Mouse (Mus musculus): ENCODE measurements around the gene Slc44a1. TPM values are rescaled to one million over a fixed set of nuclear protein-coding genes. Genes with fewer than 3 reads are reported as not detected.
A peak's percentile ranks its signal among the peaks of the same experiment; 100 is the strongest.

Gene Slc44a1
- polyA plus RNA-seq (2014; fragmentation: Nextera tagmentation; extraction: Ambion mirVana), result 51.5 and 51.9 TPM in 2 replicates

DNA sequence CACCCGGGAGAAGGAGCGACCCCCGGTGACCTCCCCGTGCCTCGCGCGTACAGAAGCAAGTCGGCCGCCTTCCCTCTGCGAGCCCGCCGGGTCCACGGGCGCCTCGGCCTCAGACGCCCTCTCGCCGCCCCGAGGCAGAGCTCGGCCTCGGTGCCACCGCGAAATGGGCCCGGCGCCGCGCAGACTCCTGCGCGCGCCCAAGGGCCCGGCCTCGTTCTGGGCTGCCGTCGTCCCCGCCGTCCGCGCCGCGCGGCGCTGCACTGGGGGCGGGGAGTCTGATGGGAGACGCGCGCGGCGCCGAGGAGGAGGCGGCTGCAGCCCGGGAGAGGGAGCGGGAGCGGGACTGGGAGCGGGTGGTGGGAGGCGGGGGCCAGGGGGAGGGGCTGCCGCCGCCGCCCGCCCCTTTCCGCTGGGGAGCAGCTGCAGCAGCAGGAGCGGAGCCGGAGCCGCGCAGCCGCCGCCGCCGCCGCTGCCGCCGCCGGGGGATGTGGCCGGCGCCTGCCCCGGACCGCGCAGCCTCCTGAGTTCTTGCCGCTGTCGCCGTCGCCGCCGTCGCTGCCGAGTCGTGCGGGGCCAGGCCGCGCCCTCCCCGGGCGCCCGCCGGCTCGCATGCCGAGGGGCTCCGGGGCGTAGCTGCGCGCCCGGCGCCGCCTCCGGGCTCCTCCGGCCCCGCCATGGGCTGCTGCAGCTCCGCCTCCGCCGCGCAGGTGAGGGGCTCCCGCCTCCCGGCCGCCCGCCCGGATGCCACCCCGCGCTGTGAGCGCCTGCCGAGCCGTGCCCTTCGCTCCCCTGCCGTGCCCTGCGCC lies at the start of gene Slc44a1:
TSS of gene Slc44a1 (plus strand) at position 404 of the 806 bp plus-strand sequence.
- peak within 1 kb of the TSS; percentile 91 for H3K27ac ChIP-seq (ENCODE audit: low read depth)
- peaks cover 13% of the 10 kb centered on the region for H3K4me1 ChIP-seq (ENCODE audit: insufficient read depth)
- TF ChIP-seq CTCF (IDR thresholded peaks at IDR 0.05; ENCODE audit: low read depth), result no peak
- DNase-seq (peak; percentile 96), ATAC-seq (ENCODE audit: insufficient read depth) (peak; percentile 96)
- H3K27me3 ChIP-seq (ENCODE audit: insufficient read depth, low read length), result no peaks in the 10 kb centered on the region
- H3K9me3 ChIP-seq (ENCODE audit: low read depth, low read length), result no peaks in the 10 kb centered on the region
- WGBS, result under 1% methylated on average over 85 of the region's 122 CpGs
- H3K9ac ChIP-seq, result peak within 1 kb of the TSS; percentile 75
- no peaks in the 10 kb centered on the region for H3K36me3 ChIP-seq (ENCODE audit: insufficient read depth)
- peak within 1 kb of the TSS; percentile 78 for H3K4me2 ChIP-seq
- H3K4me3 ChIP-seq (ENCODE audit: low read depth, low read length), result peak within 1 kb of the TSS; percentile 82

DNA sequence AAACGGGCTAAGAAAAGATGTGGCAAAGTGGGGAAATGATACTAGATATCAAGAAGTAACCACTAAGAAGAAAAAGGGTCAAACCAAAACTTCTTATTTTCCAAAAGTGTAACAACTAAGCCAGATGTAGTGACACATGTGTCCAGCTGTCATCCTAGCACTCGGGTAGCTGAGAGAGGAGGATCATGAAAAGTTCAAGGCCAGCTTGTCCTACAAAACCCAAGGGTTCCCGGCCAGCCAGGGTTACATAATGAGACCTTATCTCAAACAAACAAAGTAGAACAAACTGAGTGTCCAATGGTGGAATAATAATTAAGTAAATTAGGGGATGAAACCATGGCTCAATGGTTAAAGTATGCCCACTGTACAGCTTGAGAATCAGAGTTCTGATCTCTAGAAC lies 45.2 kb upstream of the Slc44a1 start:
- Histone ChIP-seq H3K27me3 (ENCODE audit: insufficient read depth, low read length) (no peaks in the 10 kb centered on the region), H3K9ac (no peak overlapping the region), H3K36me3 (ENCODE audit: insufficient read depth) (no peaks in the 10 kb centered on the region), H3K4me3 (ENCODE audit: low read depth, low read length) (no peak overlapping the region), H3K27ac (ENCODE audit: low read depth) (no peak overlapping the region), H3K9me3 (ENCODE audit: low read depth, low read length) (no peaks in the 10 kb centered on the region), H3K4me2 (no peak overlapping the region), H3K4me1 (ENCODE audit: insufficient read depth) (no peaks in the 10 kb centered on the region)
- ATAC-seq (ENCODE audit: insufficient read depth), result no peak
- no peak for TF ChIP-seq CTCF (IDR thresholded peaks at IDR 0.05; ENCODE audit: low read depth)
- 51% methylated on average over 3 of the region's 3 CpGs for WGBS
- no peak for DNase-seq

DNA sequence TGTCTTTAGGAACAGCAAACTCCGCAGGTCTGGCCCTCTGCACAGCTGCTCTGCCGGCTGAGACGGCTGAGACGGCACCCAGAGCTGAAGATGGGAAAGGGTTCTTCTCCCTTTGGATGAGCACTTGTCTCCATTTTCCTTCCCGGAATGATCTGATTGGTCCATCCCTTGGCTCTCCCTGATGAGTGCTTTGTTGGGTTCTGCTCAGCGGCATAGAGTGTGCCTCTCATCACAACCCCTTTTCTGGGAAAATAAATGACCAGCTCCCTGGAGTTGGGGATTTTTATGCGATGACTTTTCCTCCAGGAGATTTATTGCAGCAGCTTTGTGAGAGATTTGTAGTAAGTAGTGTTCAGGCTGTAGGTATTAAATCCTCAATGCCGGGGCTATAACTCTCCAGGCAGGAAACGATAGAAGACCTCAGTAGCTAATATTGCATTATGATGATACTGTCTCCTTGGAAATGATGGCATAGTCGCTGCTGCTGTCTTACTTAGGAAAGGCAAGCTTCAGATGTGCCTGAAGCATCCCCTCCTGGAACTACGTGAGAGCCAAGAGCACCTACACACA lies 43.5 kb upstream of the Slc44a1 start:
- ATAC-seq (ENCODE audit: insufficient read depth) (no peak), DNase-seq (no peak)
- Histone ChIP-seq H3K27ac (ENCODE audit: low read depth) (0 out of 2 replicates have a peak overlapping the region, but pooled peaks have one; percentile 4), H3K9me3 (ENCODE audit: low read depth, low read length) (no peaks in the 10 kb centered on the region), H3K4me1 (ENCODE audit: insufficient read depth) (no peaks in the 10 kb centered on the region), H3K36me3 (ENCODE audit: insufficient read depth) (no peaks in the 10 kb centered on the region), H3K9ac (no peak overlapping the region), H3K4me2 (no peak overlapping the region), H3K27me3 (ENCODE audit: insufficient read depth, low read length) (no peaks in the 10 kb centered on the region), H3K4me3 (ENCODE audit: low read depth, low read length) (no peak overlapping the region)
- TF ChIP-seq CTCF (IDR thresholded peaks at IDR 0.05; ENCODE audit: low read depth), result no peak
- 64% methylated on average over 11 of the region's 11 CpGs for WGBS

- H3K9ac ChIP-seq, result no peak overlapping the region
- ATAC-seq (ENCODE audit: insufficient read depth) (no peak), DNase-seq (no peak)
- no peak for TF ChIP-seq CTCF (IDR thresholded peaks at IDR 0.05; ENCODE audit: low read depth)
- no peaks in the 10 kb centered on the region for H3K4me1 ChIP-seq (ENCODE audit: insufficient read depth)
- 50% methylated on average over 4 of the region's 4 CpGs for WGBS
- no peak overlapping the region for H3K27ac ChIP-seq (ENCODE audit: low read depth)
- H3K27me3 ChIP-seq (ENCODE audit: insufficient read depth, low read length), result no peaks in the 10 kb centered on the region
- no peak overlapping the region for H3K4me3 ChIP-seq (ENCODE audit: low read depth, low read length)
- H3K9me3 ChIP-seq (ENCODE audit: low read depth, low read length), result no peaks in the 10 kb centered on the region
- H3K36me3 ChIP-seq (ENCODE audit: insufficient read depth), result no peaks in the 10 kb centered on the region
- H3K4me2 ChIP-seq, result no peak overlapping the region
Observed at GRCm38 (mm10) chr4:53397280-53398117, 42.7 kb upstream of the Slc44a1 start.

DNA sequence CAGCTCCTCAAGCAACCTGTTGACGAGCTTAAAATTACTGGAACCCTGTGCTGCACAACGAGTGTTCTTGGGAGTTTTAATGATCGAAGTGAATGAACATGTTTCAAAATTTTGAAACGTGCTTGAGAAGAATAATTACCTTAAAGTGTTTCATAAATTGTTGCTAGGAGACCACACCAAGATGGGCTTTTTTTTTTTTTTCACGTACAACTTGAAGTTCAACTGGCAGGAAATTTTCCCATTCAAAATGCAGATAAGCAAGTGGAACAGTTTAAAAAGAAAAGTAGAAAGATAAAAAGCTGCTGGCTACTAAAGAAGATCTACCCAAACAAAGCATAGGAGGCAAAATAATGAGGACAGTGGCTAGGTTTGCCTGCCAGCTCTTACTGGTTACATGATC lies 41.7 kb upstream of the Slc44a1 start:
- DNase-seq (no peak), ATAC-seq (ENCODE audit: insufficient read depth) (no peak)
- WGBS, result 35% methylated on average over 5 of the region's 5 CpGs
- Histone ChIP-seq H3K4me1 (ENCODE audit: insufficient read depth) (no peaks in the 10 kb centered on the region), H3K9ac (no peak overlapping the region), H3K4me3 (ENCODE audit: low read depth, low read length) (no peak overlapping the region), H3K27ac (ENCODE audit: low read depth) (no peak overlapping the region), H3K36me3 (ENCODE audit: insufficient read depth) (no peaks in the 10 kb centered on the region), H3K4me2 (no peak overlapping the region), H3K27me3 (ENCODE audit: insufficient read depth, low read length) (no peaks in the 10 kb centered on the region), H3K9me3 (ENCODE audit: low read depth, low read length) (no peaks in the 10 kb centered on the region)
- no peak for TF ChIP-seq CTCF (IDR thresholded peaks at IDR 0.05; ENCODE audit: low read depth)

DNA sequence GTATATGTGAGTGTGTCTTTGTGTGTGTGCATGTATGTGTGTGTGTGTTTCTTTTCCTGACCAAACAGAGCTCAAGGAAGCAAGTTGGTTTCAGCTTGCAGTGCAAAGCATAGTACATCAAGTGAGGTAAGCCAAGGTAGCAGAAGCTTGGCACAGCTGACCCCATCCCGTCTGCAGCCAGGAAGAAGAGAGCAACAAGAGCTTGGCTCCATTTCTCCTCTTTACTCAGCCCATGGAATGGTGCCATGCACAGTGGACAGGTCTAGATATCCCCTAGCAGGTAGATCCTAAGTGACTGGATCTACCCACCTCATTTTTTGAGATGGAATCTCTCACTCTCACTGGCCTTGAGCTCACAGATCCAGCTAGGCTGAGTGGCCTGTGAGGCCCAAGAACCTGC lies 40.8 kb upstream of the Slc44a1 start:
- ATAC-seq (ENCODE audit: insufficient read depth), result no peak
- TF ChIP-seq CTCF (IDR thresholded peaks at IDR 0.05; ENCODE audit: low read depth), result no peak
- no peak overlapping the region for H3K27ac ChIP-seq (ENCODE audit: low read depth)

GRCm38 (mm10) chr4:53403386-53403785 lies 36.8 kb upstream of the Slc44a1 start:
- no peak for TF ChIP-seq CTCF (IDR thresholded peaks at IDR 0.05; ENCODE audit: low read depth)
- DNase-seq, result no peak
- Histone ChIP-seq H3K4me1 (ENCODE audit: insufficient read depth) (no peaks in the 10 kb centered on the region), H3K36me3 (ENCODE audit: insufficient read depth) (no peaks in the 10 kb centered on the region), H3K27me3 (ENCODE audit: insufficient read depth, low read length) (no peaks in the 10 kb centered on the region), H3K9ac (no peak overlapping the region), H3K9me3 (ENCODE audit: low read depth, low read length) (no peaks in the 10 kb centered on the region), H3K4me3 (ENCODE audit: low read depth, low read length) (no peak overlapping the region), H3K27ac (ENCODE audit: low read depth) (no peak overlapping the region), H3K4me2 (no peak overlapping the region)
- WGBS, result 86% methylated on average over 12 of the region's 12 CpGs
- ATAC-seq (ENCODE audit: insufficient read depth), result no peak

More for the DNA sequence above, 40.8 kb upstream of the Slc44a1 start:
- no peaks in the 10 kb centered on the region for H3K36me3 ChIP-seq (ENCODE audit: insufficient read depth)
- DNase-seq, result no peak
- no peak overlapping the region for H3K4me2 ChIP-seq
- H3K27me3 ChIP-seq (ENCODE audit: insufficient read depth, low read length), result no peaks in the 10 kb centered on the region
- H3K9me3 ChIP-seq (ENCODE audit: low read depth, low read length), result no peaks in the 10 kb centered on the region
- WGBS, result 60% methylated on average over 1 of the region's 1 CpGs
- no peaks in the 10 kb centered on the region for H3K4me1 ChIP-seq (ENCODE audit: insufficient read depth)
- H3K9ac ChIP-seq, result no peak overlapping the region
- no peak overlapping the region for H3K4me3 ChIP-seq (ENCODE audit: low read depth, low read length)
